Mouse (Mus musculus) lung, embryonic 16.5 days (tissue): ENCODE results near the gene 2310057J18Rik. TPM values are rescaled to one million over a fixed set of nuclear protein-coding genes. Genes with fewer than 3 reads are reported as not detected.
A peak's percentile ranks its signal among the peaks of the same experiment; 100 is the strongest.
"Not testable (repeated sequence)": the region's sequence is repeated elsewhere in the genome, so short reads cannot be mapped to it uniquely, and the experiment has no call there.

ENCODE experiments used
- ATAC-seq: fragments of 200-750 bp; cut with Nextera tagmentation; 2 replicates; pipeline ENCODE4 v1.8.0; 2017; ENCODE audit warnings: low read depth, mild to moderate bottlenecking, moderate library complexity
- H3K27ac ChIP-seq: fragments of 300-500 bp; sonication (generic); 2 replicates; pipeline ENCODE4 v1.5.1; 2014; ENCODE audit warnings: mild to moderate bottlenecking, control low read depth, low read length
- H3K27me3 ChIP-seq: fragments of 300-500 bp; sonication (generic); 2 replicates; pipeline ENCODE4 v1.6.1; 2014; ENCODE audit warnings: low read depth, low read length, mixed read lengths; ENCODE audit not compliant: control insufficient read depth, insufficient read depth
- H3K36me3 ChIP-seq: fragments of 300-500 bp; sonication (generic); 2 replicates; pipeline ENCODE4 v1.6.1; 2014; ENCODE audit warnings: low read length; ENCODE audit not compliant: control insufficient read depth, insufficient read depth
- H3K4me1 ChIP-seq: fragments of 300-500 bp; sonication (generic); replicated peaks from 2 replicates; pipeline ENCODE4 v1.6.1; 2014; ENCODE audit warnings: low read length, mixed read lengths; ENCODE audit not compliant: control insufficient read depth, insufficient read depth
- H3K4me2 ChIP-seq: fragments of 300-500 bp; sonication (generic); 2 replicates; pipeline ENCODE4 v1.6.1; 2014; ENCODE audit warnings: low read depth, low read length, control low read depth
- H3K4me3 ChIP-seq: fragments of 300-500 bp; sonication (generic); 2 replicates; pipeline ENCODE4 v1.5.1; 2014; ENCODE audit warnings: mild to moderate bottlenecking, low read length, control low read depth
- H3K9ac ChIP-seq: fragments of 300-500 bp; sonication (generic); 2 replicates; pipeline ENCODE4 v1.6.1; 2014; ENCODE audit warnings: low read length, control low read depth
- H3K9me3 ChIP-seq: fragments of 300-500 bp; sonication (generic); 2 replicates; pipeline ENCODE4 v1.6.1; 2016; ENCODE audit warnings: low read length; ENCODE audit not compliant: control insufficient read depth
- WGBS: fragments of 180-500 bp; shearing (Covaris S2); extraction: QIAGEN DNeasy Blood & Tissue Kit; methylation state at CpG from one replicate; pipeline ENCODE4 v1.1.7; 2014; 5-methylcytosine and 5-hydroxymethylcytosine counted together
- polyA plus RNA-seq: library from polyadenylated mRNA; unstranded; fragments of >200 nt; fragmentation: Nextera tagmentation; extraction: Ambion mirVana; gene quantifications from 2 replicates; pipeline ENCODE4 v1.2.1, GENCODE M21; 2015

2310057J18Rik gene
- polyA plus RNA-seq, result not detected in 2 replicates

GRCm38 (mm10) chr10:28986203-28986602 lies at the start of gene 2310057J18Rik:
Gene 2310057J18Rik (minus strand): TSS chr10:28986303.
- Histone ChIP-seq H3K4me2 (no peak within 1 kb of the TSS), H3K9me3 (no peaks in the 10 kb centered on the region)
- ATAC-seq, result no peak

GRCm38 (mm10) chr10:29029960-29030359 lies 43.9 kb upstream of the 2310057J18Rik start:
- H3K4me3 ChIP-seq, H3K27me3 ChIP-seq, H3K27ac ChIP-seq, H3K36me3 ChIP-seq, H3K4me1 ChIP-seq, H3K9me3 ChIP-seq, H3K9ac ChIP-seq, H3K4me2 ChIP-seq: not testable (repeated sequence)
- 88% methylated on average over 10 of the region's 20 CpGs for WGBS
- peak; percentile 28; the same call in 1 of the 2 replicates for ATAC-seq

More at GRCm38 (mm10) chr10:28986203-28986602, at the start of gene 2310057J18Rik:
- Histone ChIP-seq H3K27ac (no peak within 1 kb of the TSS), H3K36me3 (no peaks in the 10 kb centered on the region), H3K4me1 (no peaks in the 10 kb centered on the region), H3K4me3 (no peak within 1 kb of the TSS), H3K27me3 (no peaks in the 10 kb centered on the region), H3K9ac (no peak within 1 kb of the TSS)
- 73% methylated on average over 3 of the region's 3 CpGs for WGBS

GRCm38 (mm10) chr10:29019496-29020270 lies 33.6 kb upstream of the 2310057J18Rik start:
- H3K9ac ChIP-seq, result no peak overlapping the region
- no peaks in the 10 kb centered on the region for H3K9me3 ChIP-seq
- H3K27me3 ChIP-seq, result no peaks in the 10 kb centered on the region
- no peaks in the 10 kb centered on the region for H3K36me3 ChIP-seq
- no peak overlapping the region for H3K4me3 ChIP-seq
- 76% methylated on average over 7 of the region's 7 CpGs for WGBS
- no peak overlapping the region for H3K27ac ChIP-seq
- no peak for ATAC-seq
- H3K4me2 ChIP-seq, result no peak overlapping the region
- H3K4me1 ChIP-seq, result no peaks in the 10 kb centered on the region

GRCm38 (mm10) chr10:28997776-28998175 lies 11.7 kb upstream of the 2310057J18Rik start:
- H3K4me2 ChIP-seq, result no peak overlapping the region
- no peaks in the 10 kb centered on the region for H3K4me1 ChIP-seq
- H3K27me3 ChIP-seq, result no peaks in the 10 kb centered on the region
- H3K9ac ChIP-seq, result no peak overlapping the region
- H3K9me3 ChIP-seq, result no peaks in the 10 kb centered on the region
- no peak overlapping the region for H3K4me3 ChIP-seq
- ATAC-seq, result no peak
- no peaks in the 10 kb centered on the region for H3K36me3 ChIP-seq
- H3K27ac ChIP-seq, result no peak overlapping the region

- no peak for ATAC-seq
- H3K36me3 ChIP-seq, result no peaks in the 10 kb centered on the region
- H3K4me2 ChIP-seq, result no peak overlapping the region
- H3K27me3 ChIP-seq, result no peaks in the 10 kb centered on the region
- no peaks in the 10 kb centered on the region for H3K9me3 ChIP-seq
- no peak overlapping the region for H3K27ac ChIP-seq
- no peak overlapping the region for H3K9ac ChIP-seq
- H3K4me3 ChIP-seq, result no peak overlapping the region
- H3K4me1 ChIP-seq, result no peaks in the 10 kb centered on the region
- WGBS, result 66% methylated on average over 2 of the region's 2 CpGs
Measured at GRCm38 (mm10) chr10:28988990-28989389, 2.9 kb upstream of the 2310057J18Rik start.

GRCm38 (mm10) chr10:28968189-28968588 lies 17.9 kb downstream of the 2310057J18Rik start:
- Histone ChIP-seq H3K9ac (no peak overlapping the region), H3K9me3 (no peaks in the 10 kb centered on the region), H3K4me2 (no peak overlapping the region), H3K4me1 (no peaks in the 10 kb centered on the region), H3K27me3 (no peaks in the 10 kb centered on the region), H3K27ac (no peak overlapping the region), H3K4me3 (no peak overlapping the region), H3K36me3 (no peaks in the 10 kb centered on the region)
- ATAC-seq, result no peak
- WGBS, result 86% methylated on average over 1 of the region's 1 CpGs

- Histone ChIP-seq H3K27ac (no peak overlapping the region), H3K27me3 (no peaks in the 10 kb centered on the region), H3K36me3 (no peaks in the 10 kb centered on the region), H3K4me2 (no peak overlapping the region), H3K9me3 (no peaks in the 10 kb centered on the region), H3K4me1 (no peaks in the 10 kb centered on the region), H3K4me3 (no peak overlapping the region), H3K9ac (no peak overlapping the region)
- no peak for ATAC-seq
- WGBS, result 44% methylated on average over 4 of the region's 4 CpGs
Measured at GRCm38 (mm10) chr10:28955138-28955537, 31.0 kb downstream of the 2310057J18Rik start.

- no peaks in the 10 kb centered on the region for H3K4me1 ChIP-seq
- no peak overlapping the region for H3K9ac ChIP-seq
- 58% methylated on average over 4 of the region's 4 CpGs for WGBS
- no peak overlapping the region for H3K27ac ChIP-seq
- no peaks in the 10 kb centered on the region for H3K27me3 ChIP-seq
- no peak for ATAC-seq
- H3K4me3 ChIP-seq, result no peak overlapping the region
- no peaks in the 10 kb centered on the region for H3K9me3 ChIP-seq
- no peaks in the 10 kb centered on the region for H3K36me3 ChIP-seq
- no peak overlapping the region for H3K4me2 ChIP-seq
Measured at GRCm38 (mm10) chr10:28954515-28954914, 31.6 kb downstream of the 2310057J18Rik start.
